Mouse (Mus musculus) liver, postnatal 0 days (tissue): ENCODE results near the gene Sf3a1.

Experiments used
- CTCF ChIP-seq: sonication (generic); IDR thresholded peaks from 2 replicates; pipeline ENCODE4 v1.5.1; 2016; ENCODE audit warnings: antibody characterized with exemption, low read depth
- EP300 ChIP-seq: IDR thresholded peaks from 2 replicates; pipeline ENCODE4 v1.6.1; 2016; ENCODE audit warnings: antibody characterized with exemption, low read depth, mild to moderate bottlenecking

DNA sequence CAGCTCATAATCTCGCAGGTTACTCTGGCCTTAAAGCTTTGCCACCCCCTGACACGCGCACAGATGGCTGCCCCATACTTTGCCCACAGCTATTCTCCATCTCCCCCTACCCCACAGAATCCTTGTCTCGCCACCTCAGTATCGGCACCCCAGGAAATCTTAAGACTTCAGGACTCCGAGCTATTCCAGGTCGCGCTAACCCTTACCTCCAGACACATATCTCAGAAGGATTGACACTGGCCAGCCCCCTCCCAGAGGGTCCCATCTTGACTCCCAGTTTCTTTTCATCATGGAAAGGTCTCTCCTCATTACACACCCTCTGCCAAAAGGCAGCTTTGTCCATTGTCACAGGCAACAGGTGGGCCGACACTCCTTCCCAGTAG is 27.2 kb downstream of the Sf3a1 start:
- TF ChIP-seq EP300, result no peak
- TF ChIP-seq CTCF, result no peak
